Mouse (Mus musculus) hindbrain, postnatal 0 days (tissue): Measurements from ENCODE around the gene Btbd16. TPM values are rescaled to one million over a fixed set of nuclear protein-coding genes. Genes with fewer than 3 reads are reported as not detected.

Experiments
- ATAC-seq: fragments of 200-750 bp; cut with Nextera tagmentation; 2 replicates; pipeline ENCODE4 v1.8.0; 2017; ENCODE audit warnings: mild to moderate bottlenecking, moderate TSS enrichment, moderate library complexity
- DNase-seq: peaks from one replicate; pipeline ENCODE4 v3.0.0-alpha.2; 2015; ENCODE audit warnings: low spot score
- H3K27ac ChIP-seq: fragments of 300-500 bp; sonication (generic); 2 replicates; pipeline ENCODE4 v1.5.1; 2014; ENCODE audit warnings: mild to moderate bottlenecking
- H3K27me3 ChIP-seq: fragments of 300-500 bp; sonication (generic); 2 replicates; pipeline ENCODE4 v1.6.1; 2014; ENCODE audit warnings: low read length, mixed read lengths; ENCODE audit not compliant: insufficient read depth
- H3K36me3 ChIP-seq: fragments of 300-500 bp; sonication (generic); 2 replicates; pipeline ENCODE4 v1.6.1; 2014; ENCODE audit warnings: low read length, mixed read lengths; ENCODE audit not compliant: insufficient read depth
- H3K4me1 ChIP-seq: fragments of 300-500 bp; sonication (generic); 2 replicates; pipeline ENCODE4 v1.6.1; 2014; ENCODE audit warnings: antibody characterized with exemption, low read length, mixed read lengths; ENCODE audit not compliant: insufficient read depth
- H3K4me2 ChIP-seq: fragments of 300-500 bp; sonication (generic); 2 replicates; pipeline ENCODE4 v1.6.1; 2014; ENCODE audit warnings: low read depth, mild to moderate bottlenecking, low read length, moderate library complexity, mixed read lengths
- H3K4me3 ChIP-seq: fragments of 300-500 bp; sonication (generic); 2 replicates; pipeline ENCODE4 v1.5.1; 2014; ENCODE audit warnings: low read length
- H3K9ac ChIP-seq: fragments of 300-500 bp; sonication (generic); replicated peaks from 2 replicates; pipeline ENCODE4 v1.6.1; 2014; ENCODE audit warnings: mild to moderate bottlenecking, low read length, moderate library complexity, mixed read lengths
- H3K9me3 ChIP-seq: fragments of 300-500 bp; sonication (generic); 2 replicates; pipeline ENCODE4 v1.6.1; 2016; ENCODE audit warnings: low read length, mixed read lengths
- CTCF ChIP-seq: IDR thresholded peaks from 2 replicates; pipeline ENCODE4 v1.5.1; 2016; ENCODE audit warnings: antibody characterized with exemption, control low read depth, low read depth
- WGBS: fragments of 180-500 bp; shearing (Covaris S2); extraction: QIAGEN DNeasy Blood & Tissue Kit; methylation state at CpG from one replicate; pipeline ENCODE4 v1.1.7; 2014; 5-methylcytosine and 5-hydroxymethylcytosine counted together
- polyA plus RNA-seq: library from polyadenylated mRNA; unstranded; fragments of >200 nt; fragmentation: Nextera tagmentation; extraction: Ambion mirVana; gene quantifications from 2 replicates; pipeline ENCODE4 v1.2.1, GENCODE M21; 2015
- total RNA-seq: library from RNA; depleted of rRNA; stranded (reverse); fragments of >200 nt; gene quantifications from 2 replicates; pipeline ENCODE4 v1.2.3, GENCODE M21; 2014

Btbd16 gene
- total and polyA plus RNA-seq, 2 experiments from 2014 or later = 0.18 TPM; not detected in 1

DNA sequence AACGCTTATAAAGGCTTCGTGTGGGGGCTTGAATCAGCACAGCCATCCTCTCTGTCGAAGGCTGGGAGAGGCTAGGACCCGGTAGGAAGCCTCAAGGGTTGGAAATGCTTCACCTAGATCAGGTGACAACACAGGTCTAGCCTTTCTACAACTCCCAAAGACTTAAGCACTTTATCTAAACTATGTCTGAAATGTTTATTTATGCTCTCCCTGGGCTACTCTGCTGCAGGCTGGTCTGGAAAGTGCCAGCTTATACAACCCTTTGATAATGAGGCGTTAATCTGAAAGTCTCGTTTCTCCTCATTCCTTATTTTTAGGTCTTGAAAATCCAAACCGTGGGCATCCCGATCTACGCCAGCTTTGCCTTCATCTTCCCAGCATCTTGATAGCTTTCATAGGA, 50.1 kb downstream of the Btbd16 start:
- no peak overlapping the region for H3K4me2 ChIP-seq
- no peak overlapping the region for H3K9ac ChIP-seq
- no peaks in the 10 kb centered on the region for H3K4me1 ChIP-seq
- no peak for TF ChIP-seq CTCF
- H3K4me3 ChIP-seq = no peak overlapping the region
- no peak for ATAC-seq
- H3K9me3 ChIP-seq = no peaks in the 10 kb centered on the region
- 79% methylated on average over 9 of the region's 9 CpGs for WGBS
- no peaks in the 10 kb centered on the region for H3K36me3 ChIP-seq
- no peak for DNase-seq
- H3K27ac ChIP-seq = no peak overlapping the region
- no peaks in the 10 kb centered on the region for H3K27me3 ChIP-seq

DNA sequence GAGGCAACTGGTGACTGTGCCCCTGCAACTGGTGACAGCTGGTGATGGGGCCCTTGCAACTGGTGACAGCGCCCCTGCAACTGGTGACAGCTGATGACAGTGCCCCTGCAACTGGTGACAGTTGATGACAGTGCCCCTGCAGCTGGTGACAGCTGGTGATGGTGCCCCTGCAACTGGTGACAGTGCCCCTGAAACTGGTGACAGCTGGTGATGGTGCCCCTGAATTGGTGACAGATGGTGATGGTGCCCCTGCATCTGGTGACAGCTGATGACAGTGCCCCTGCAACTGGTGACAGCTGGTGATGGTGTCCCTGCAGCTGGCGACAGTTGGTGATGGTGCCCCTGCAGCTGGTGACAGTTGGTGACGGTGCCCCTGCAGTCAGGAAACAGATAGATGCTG, 52.5 kb downstream of the Btbd16 start:
- 68% methylated on average over 3 of the region's 3 CpGs for WGBS
- Histone ChIP-seq H3K4me2 (no peak overlapping the region), H3K4me1 (no peaks in the 10 kb centered on the region), H3K27ac (no peak overlapping the region), H3K27me3 (no peaks in the 10 kb centered on the region), H3K9me3 (no peaks in the 10 kb centered on the region), H3K4me3 (no peak overlapping the region), H3K36me3 (no peaks in the 10 kb centered on the region), H3K9ac (no peak overlapping the region)
- DNase-seq = no peak
- TF ChIP-seq CTCF = no peak
- ATAC-seq = no peak

DNA sequence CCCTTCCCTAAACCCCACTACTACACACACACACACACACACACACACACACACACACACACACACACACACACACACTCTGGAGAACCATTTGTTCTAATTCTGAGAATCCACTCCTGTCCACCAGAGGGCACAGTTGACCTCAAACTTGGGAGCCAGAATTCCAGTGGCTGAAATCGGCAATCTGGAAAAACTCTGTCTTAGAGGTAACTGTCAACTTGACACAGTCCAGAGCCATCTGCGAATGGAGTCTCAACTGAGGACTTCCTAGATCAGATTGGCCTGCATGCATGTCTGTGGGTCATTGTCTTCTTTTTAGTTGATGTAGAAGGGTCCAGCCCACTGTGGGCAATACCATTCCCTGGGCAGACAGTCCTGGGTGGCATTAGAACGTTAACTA, 53.6 kb downstream of the Btbd16 start:
- no peak overlapping the region for H3K27ac ChIP-seq
- no peaks in the 10 kb centered on the region for H3K36me3 ChIP-seq
- no peak overlapping the region for H3K4me2 ChIP-seq
- no peak overlapping the region for H3K4me3 ChIP-seq
- H3K9ac ChIP-seq = no peak overlapping the region
- WGBS = 48% methylated on average over 3 of the region's 3 CpGs
- H3K27me3 ChIP-seq = no peaks in the 10 kb centered on the region
- peak; percentile 84 for TF ChIP-seq CTCF
- no peaks in the 10 kb centered on the region for H3K4me1 ChIP-seq
- H3K9me3 ChIP-seq = no peaks in the 10 kb centered on the region
- DNase-seq = peak; percentile 82
- no peak for ATAC-seq

GRCm38 (mm10) chr7:130827844-130828403, 54.1 kb downstream of the Btbd16 start:
- WGBS = 90% methylated on average over 9 of the region's 9 CpGs

GRCm38 (mm10) chr7:130828475-130828874, 54.6 kb downstream of the Btbd16 start:
- Histone ChIP-seq H3K27ac (no peak overlapping the region), H3K4me1 (no peaks in the 10 kb centered on the region), H3K9ac (no peak overlapping the region), H3K36me3 (no peaks in the 10 kb centered on the region), H3K4me3 (no peak overlapping the region), H3K4me2 (no peak overlapping the region), H3K9me3 (no peaks in the 10 kb centered on the region), H3K27me3 (no peaks in the 10 kb centered on the region)
- no peak for TF ChIP-seq CTCF
- ATAC-seq (no peak), DNase-seq (no peak)
- 90% methylated on average over 10 of the region's 10 CpGs for WGBS

More at GRCm38 (mm10) chr7:130827844-130828403, 54.1 kb downstream of the Btbd16 start:
- no peak for TF ChIP-seq CTCF
- Histone ChIP-seq H3K4me3 (no peak overlapping the region), H3K36me3 (no peaks in the 10 kb centered on the region), H3K27me3 (no peaks in the 10 kb centered on the region), H3K9me3 (no peaks in the 10 kb centered on the region), H3K9ac (no peak overlapping the region), H3K4me1 (no peaks in the 10 kb centered on the region), H3K27ac (no peak overlapping the region), H3K4me2 (no peak overlapping the region)
- no peak for DNase-seq
- ATAC-seq = no peak

DNA sequence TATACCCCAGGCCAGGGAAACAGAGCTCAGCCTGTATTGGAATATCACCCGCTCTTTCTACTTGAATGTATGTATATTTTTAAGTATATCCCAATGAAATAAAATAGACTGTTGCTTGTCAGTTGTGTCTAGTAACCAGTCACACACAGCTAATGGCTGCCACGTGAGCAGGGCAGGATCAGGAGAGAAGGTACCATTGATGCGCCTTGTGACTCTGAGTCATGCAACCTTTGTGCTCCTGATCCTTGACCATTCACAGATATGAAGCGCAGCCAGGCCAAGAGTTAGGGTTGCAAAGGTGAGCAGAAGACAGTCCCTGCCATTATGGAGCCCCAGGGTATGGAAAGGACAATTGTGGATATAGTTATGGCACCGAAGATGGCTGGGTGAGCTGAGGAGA, 57.7 kb downstream of the Btbd16 start:
- DNase-seq (no peak), ATAC-seq (no peak)
- H3K27me3 ChIP-seq = no peaks in the 10 kb centered on the region
- no peak overlapping the region for H3K4me3 ChIP-seq
- H3K9me3 ChIP-seq = no peaks in the 10 kb centered on the region
- no peaks in the 10 kb centered on the region for H3K36me3 ChIP-seq
- H3K27ac ChIP-seq = no peak overlapping the region
- 91% methylated on average over 5 of the region's 5 CpGs for WGBS
- TF ChIP-seq CTCF = no peak
- peaks cover 10% of the 10 kb centered on the region; the same call in 1 of the 2 replicates for H3K4me1 ChIP-seq
- no peak overlapping the region for H3K9ac ChIP-seq
- H3K4me2 ChIP-seq = no peak overlapping the region

DNA sequence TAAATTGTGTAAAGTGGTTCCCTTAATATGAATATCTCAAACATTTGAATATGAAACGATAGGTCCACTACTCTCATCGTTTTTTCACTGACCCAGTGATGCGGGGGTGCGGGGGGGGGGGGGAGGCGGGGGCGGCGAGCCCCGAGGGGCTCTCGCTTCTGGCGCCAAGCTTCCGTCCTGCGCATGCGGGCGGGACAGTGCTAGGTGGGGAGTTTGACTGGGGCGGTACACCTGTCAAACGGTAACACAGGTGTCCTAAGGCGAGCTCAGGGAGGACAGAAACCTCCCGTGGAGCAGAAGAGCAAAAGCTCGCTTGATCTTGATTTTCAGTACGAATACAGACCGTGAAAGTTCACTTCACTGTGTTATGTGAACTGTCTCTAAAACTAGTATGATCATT, 60.4 kb downstream of the Btbd16 start:
- DNase-seq (peak; percentile 78), ATAC-seq (peak; percentile 94)
- Histone ChIP-seq H3K9ac (no peak overlapping the region), H3K4me1 (peaks cover 24% of the 10 kb centered on the region), H3K4me3 (no peak overlapping the region), H3K9me3 (no peaks in the 10 kb centered on the region), H3K4me2 (no peak overlapping the region), H3K27me3 (no peaks in the 10 kb centered on the region), H3K27ac (no peak overlapping the region), H3K36me3 (no peaks in the 10 kb centered on the region)
- WGBS = 15% methylated on average over 21 of the region's 21 CpGs
- TF ChIP-seq CTCF = no peak
